Mouse (Mus musculus): ENCODE results near the gene Tom1l2. TPM values are rescaled to one million over a fixed set of nuclear protein-coding genes. Genes with fewer than 3 reads are reported as not detected.

Gene Tom1l2
- total RNA-seq, 4 experiments from 2014 or later, result 98.4 to 137 (median 112) TPM

Small RNA genes within 50 kb of the gene (microRNA-seq; reads per million reads assigned to microRNA genes)
- gene Gm27711, result 0 reads per million in 2 experiments
- 0.18 to 1.3 reads per million in 2 experiments for gene Mir6921
- gene Mir6922, result 0.35 to 1.0 reads per million in 2 experiments

Other genes with a start within 250 kb of the Tom1l2 start
- 10 to 100 TPM; 46.6 to 87.7 (median 60.0) TPM for gene Rai1, start 247.9 kb downstream of the Tom1l2 start, total RNA-seq (2022)
- 100 to 1,000 TPM; 165 to 367 (median 213) TPM for gene Srebf1, start 130.3 kb downstream of the Tom1l2 start, total RNA-seq (2022)
- 1 to 10 TPM; 1.8 to 3.8 (median 2.7) TPM for gene Drc3, start 424 bp upstream of the Tom1l2 start, total RNA-seq (2022)
- gene Gid4, start 64.2 kb upstream of the Tom1l2 start, total RNA-seq (2022), result 10 to 100 TPM; 40.3 to 53.1 (median 48.5) TPM
- gene Atpaf2, start 65.6 kb upstream of the Tom1l2 start, total RNA-seq (2022), result 10 to 100 TPM; 53.4 to 66.5 (median 61.3) TPM
- gene Drg2, start 101.7 kb upstream of the Tom1l2 start, total RNA-seq (2022), result 10 to 100 TPM; 59.8 to 68.9 (median 63.5) TPM
- gene Myo15, start 116.4 kb upstream of the Tom1l2 start, total RNA-seq (2022), result under 1 TPM; 0.09 to 0.74 (median 0.39) TPM
- 100 to 1,000 TPM; 111 to 122 (median 113) TPM for gene Alkbh5, start 183.5 kb upstream of the Tom1l2 start, total RNA-seq (2022)